Mouse (Mus musculus) limb, embryonic 14.5 days (tissue): Measurements from ENCODE around the gene Rmnd5b. TPM values are rescaled to one million over a fixed set of nuclear protein-coding genes. Genes with fewer than 3 reads are reported as not detected.

Experiments used
- ATAC-seq: fragments of 200-750 bp; cut with Nextera tagmentation; 2 replicates; pipeline ENCODE4 v1.8.0; 2017; ENCODE audit warnings: low read depth, moderate number of reproducible peaks, moderate TSS enrichment; ENCODE audit not compliant: low FRiP score
- DNase-seq: peaks from one replicate; pipeline ENCODE4 v3.0.0-alpha.2; 2015; ENCODE audit warnings: low spot score
- H3K27ac ChIP-seq: fragments of 300-500 bp; sonication (generic); replicated peaks from 2 replicates; pipeline ENCODE4 v1.5.1; 2014; ENCODE audit warnings: low read depth, mild to moderate bottlenecking, low read length, moderate library complexity, mixed read lengths
- H3K27me3 ChIP-seq: fragments of 300-500 bp; sonication (generic); 2 replicates; pipeline ENCODE4 v1.6.1; 2014; ENCODE audit warnings: low read length, mixed read lengths; ENCODE audit not compliant: control insufficient read depth, insufficient read depth
- H3K36me3 ChIP-seq: fragments of 300-500 bp; sonication (generic); 2 replicates; pipeline ENCODE4 v1.6.1; 2014; ENCODE audit warnings: mild to moderate bottlenecking, low read length, moderate library complexity, mixed read lengths; ENCODE audit not compliant: control insufficient read depth, insufficient read depth
- H3K4me1 ChIP-seq: fragments of 300-500 bp; sonication (generic); 2 replicates; pipeline ENCODE4 v1.6.1; 2014; ENCODE audit warnings: antibody characterized with exemption, low read length, mixed read lengths; ENCODE audit not compliant: control insufficient read depth, insufficient read depth
- H3K4me2 ChIP-seq: fragments of 300-500 bp; sonication (generic); replicated peaks from 2 replicates; pipeline ENCODE4 v1.6.1; 2014; ENCODE audit warnings: low read depth, mild to moderate bottlenecking, low read length, moderate library complexity; ENCODE audit not compliant: severe bottlenecking
- H3K4me3 ChIP-seq: fragments of 300-500 bp; sonication (generic); replicated peaks from 2 replicates; pipeline ENCODE4 v1.5.1; 2014; ENCODE audit warnings: low read length
- H3K9ac ChIP-seq: fragments of 300-500 bp; sonication (generic); 2 replicates; pipeline ENCODE4 v1.6.1; 2014; ENCODE audit warnings: mild to moderate bottlenecking, low read depth, low read length, moderate library complexity; ENCODE audit not compliant: severe bottlenecking
- H3K9me3 ChIP-seq: fragments of 300-500 bp; sonication (generic); 2 replicates; pipeline ENCODE4 v1.6.1; 2016; ENCODE audit warnings: low read length; ENCODE audit not compliant: control insufficient read depth
- POLR2A ChIP-seq: fragments of 200-500 bp; IDR thresholded peaks from 2 replicates; pipeline ENCODE4 v1.8.0; 2012; ENCODE audit warnings: inconsistent platforms, mild to moderate bottlenecking, moderate library complexity, borderline replicate concordance; ENCODE audit not compliant: insufficient read depth, insufficient read length; ENCODE audit errors: extremely low read depth
- WGBS: fragments of 180-500 bp; shearing (Covaris S2); extraction: QIAGEN DNeasy Blood & Tissue Kit; methylation state at CpG from one replicate; pipeline ENCODE4 v1.1.7; 2014; 5-methylcytosine and 5-hydroxymethylcytosine counted together
- polyA plus RNA-seq, 2 experiments: library from polyadenylated mRNA; depleted of rRNA in 1 of 2; stranded (reverse) in 1 of 2; unstranded in 1 of 2; fragments of >200 nt; fragmentation: Nextera tagmentation in 1 of 2; extraction: Ambion mirVana in 1 of 2; gene quantifications; 2 replicates each; pipeline versions ENCODE4 v1.2.1 to v1.2.3; 2012 to 2014

Gene Rmnd5b
- polyA plus RNA-seq, 2 experiments: 49.3 to 57.4 TPM

GRCm38 (mm10) chr11:51649111-51649888 lies 13.6 kb upstream of the Rmnd5b start:
- peak; percentile 36 for DNase-seq
- peak; percentile 48 for ATAC-seq
- H3K27me3 ChIP-seq: no peaks in the 10 kb centered on the region
- peak overlapping the region; percentile 50 for H3K27ac ChIP-seq
- WGBS: 27% methylated on average over 11 of the region's 11 CpGs
- peak overlapping the region; percentile 96 for H3K4me2 ChIP-seq
- peak overlapping the region; percentile 57 for H3K4me3 ChIP-seq
- H3K9ac ChIP-seq: peak overlapping the region; percentile 69
- TF ChIP-seq POLR2A: no peak
- peaks cover 21% of the 10 kb centered on the region for H3K4me1 ChIP-seq
- H3K9me3 ChIP-seq: no peaks in the 10 kb centered on the region
- H3K36me3 ChIP-seq: peaks cover 17% of the 10 kb centered on the region

DNA sequence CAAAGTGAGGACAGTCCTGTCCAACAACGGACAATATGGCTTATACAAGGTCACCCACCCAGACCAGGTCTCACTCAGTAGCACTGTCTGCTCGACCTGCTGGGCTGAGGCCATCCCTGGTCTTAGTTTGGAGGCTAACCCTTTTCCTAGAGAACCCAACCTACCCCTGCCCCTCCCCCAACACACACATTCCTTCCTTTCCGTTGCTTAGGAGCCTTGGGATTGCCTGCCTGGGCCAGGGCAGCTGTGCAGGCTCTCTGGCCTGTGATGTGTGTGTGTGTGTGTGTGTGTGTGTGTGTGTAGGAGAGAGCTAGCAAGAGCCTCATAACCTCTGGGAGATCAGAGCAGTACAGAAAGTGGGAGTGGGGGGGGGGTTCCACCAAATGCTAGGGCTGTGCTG lies 12.9 kb upstream of the Rmnd5b start:
- DNase-seq (peak; percentile 22), ATAC-seq (peak; percentile 39)
- H3K36me3 ChIP-seq: peaks cover 24% of the 10 kb centered on the region
- no peak for TF ChIP-seq POLR2A
- H3K4me2 ChIP-seq: peak overlapping the region; percentile 96
- peak overlapping the region; percentile 69; the same call in 1 of the 2 replicates for H3K9ac ChIP-seq
- H3K4me3 ChIP-seq: peak overlapping the region; percentile 57
- no peaks in the 10 kb centered on the region for H3K9me3 ChIP-seq
- H3K4me1 ChIP-seq: peaks cover 21% of the 10 kb centered on the region
- 0 out of 2 replicates have a peak overlapping the region, but pooled peaks have one; percentile 50 for H3K27ac ChIP-seq
- WGBS: 24% methylated on average over 3 of the region's 3 CpGs
- no peaks in the 10 kb centered on the region for H3K27me3 ChIP-seq

DNA sequence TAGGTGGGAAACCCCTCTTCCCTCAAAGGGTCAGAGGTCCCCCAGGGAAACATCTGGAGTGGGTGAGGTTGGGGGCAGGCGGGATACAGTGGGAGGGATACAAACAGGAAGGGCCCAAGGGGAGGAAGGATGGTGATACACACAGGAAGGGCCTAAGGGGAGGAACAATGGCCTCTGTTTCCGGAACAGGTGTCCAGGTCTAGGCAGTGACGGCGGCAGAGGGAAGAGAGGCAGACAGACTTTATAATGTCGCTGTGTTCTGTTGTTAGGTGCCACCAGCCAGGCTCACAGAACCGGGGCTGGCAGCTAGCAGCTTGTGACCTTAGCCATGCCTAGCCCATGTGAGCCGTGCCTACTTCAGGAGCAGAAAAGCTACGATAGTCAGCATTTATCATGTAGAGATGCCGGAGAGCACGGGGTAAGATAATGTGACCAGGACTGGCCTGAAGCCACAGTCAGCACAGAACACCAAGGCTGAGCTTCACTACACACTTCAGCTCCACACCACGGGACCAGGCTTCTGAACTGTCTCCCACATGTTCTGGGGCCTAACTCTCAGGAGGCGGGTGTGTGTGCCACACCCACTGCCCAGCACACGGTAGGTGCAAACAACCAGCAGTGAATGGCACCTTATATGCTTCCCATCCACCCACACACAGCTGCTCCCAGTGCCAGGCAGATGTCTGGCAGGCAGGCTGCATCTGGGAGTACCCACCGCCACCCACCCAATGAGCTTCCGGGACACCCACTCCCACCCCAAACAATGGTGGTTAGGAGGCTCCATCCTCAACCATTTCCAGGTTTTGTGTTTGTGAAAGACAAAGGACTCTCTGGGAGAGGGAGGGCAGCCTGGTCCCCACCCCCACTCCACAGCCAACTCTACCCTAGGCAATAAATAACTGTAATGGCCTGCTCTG lies 11.3 kb upstream of the Rmnd5b start:
- Histone ChIP-seq H3K27me3 (no peaks in the 10 kb centered on the region), H3K4me1 (peaks cover 21% of the 10 kb centered on the region), H3K36me3 (peaks cover 35% of the 10 kb centered on the region), H3K9ac (peak overlapping the region; percentile 8; the same call in 1 of the 2 replicates), H3K27ac (0 out of 2 replicates have a peak overlapping the region, but pooled peaks have one; percentile 34), H3K9me3 (no peaks in the 10 kb centered on the region), H3K4me2 (no peak overlapping the region; the same call in 1 of the 2 replicates), H3K4me3 (no peak overlapping the region)
- no peak for TF ChIP-seq POLR2A
- ATAC-seq (no peak), DNase-seq (no peak)
- 57% methylated on average over 15 of the region's 15 CpGs for WGBS

GRCm38 (mm10) chr11:51646245-51646644 lies 10.5 kb upstream of the Rmnd5b start:
- DNase-seq: no peak
- Histone ChIP-seq H3K4me2 (no peak overlapping the region), H3K27me3 (no peaks in the 10 kb centered on the region), H3K4me1 (peaks cover 21% of the 10 kb centered on the region), H3K9ac (no peak overlapping the region), H3K9me3 (no peaks in the 10 kb centered on the region), H3K27ac (no peak overlapping the region), H3K36me3 (peaks cover 35% of the 10 kb centered on the region), H3K4me3 (no peak overlapping the region)
- 70% methylated on average over 7 of the region's 7 CpGs for WGBS
- no peak for ATAC-seq
- TF ChIP-seq POLR2A: no peak

DNA sequence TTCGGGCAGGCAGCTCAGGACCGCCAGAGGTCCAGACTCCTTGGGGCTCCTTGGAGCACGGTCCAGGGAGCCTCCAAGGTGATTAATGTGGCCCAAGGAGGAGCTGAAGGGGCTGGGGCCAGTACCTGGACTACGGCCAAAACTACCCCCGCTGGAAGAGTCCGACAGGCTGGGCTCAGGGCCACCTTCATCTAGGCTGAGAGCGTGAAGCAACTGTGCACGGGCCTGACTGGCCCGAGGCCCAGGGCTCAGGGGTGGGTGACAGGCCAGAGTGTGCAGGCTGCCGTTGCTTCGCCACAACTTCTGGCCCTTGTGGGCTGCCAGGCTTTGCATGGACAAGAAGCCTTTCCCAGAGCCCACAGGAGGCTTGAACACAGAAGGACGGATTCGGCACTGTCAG lies 9.6 kb upstream of the Rmnd5b start:
- Histone ChIP-seq H3K4me3 (no peak overlapping the region), H3K9ac (no peak overlapping the region), H3K27me3 (no peaks in the 10 kb centered on the region), H3K4me1 (peaks cover 20% of the 10 kb centered on the region), H3K36me3 (peaks cover 35% of the 10 kb centered on the region), H3K27ac (no peak overlapping the region), H3K4me2 (no peak overlapping the region), H3K9me3 (no peaks in the 10 kb centered on the region)
- 76% methylated on average over 13 of the region's 13 CpGs for WGBS
- TF ChIP-seq POLR2A: no peak
- ATAC-seq (no peak), DNase-seq (no peak)
